Mouse (Mus musculus): Measurements from ENCODE around the gene 1700020D05Rik. TPM values are rescaled to one million over a fixed set of nuclear protein-coding genes. Genes with fewer than 3 reads are reported as not detected.

1700020D05Rik gene
- total RNA-seq (2021), result 1 to 10 TPM; 6.3 to 8.1 TPM
- long read RNA-seq, experiment 1, result 0 reads
- long read RNA-seq, experiment 2, result 0 reads

DNA sequence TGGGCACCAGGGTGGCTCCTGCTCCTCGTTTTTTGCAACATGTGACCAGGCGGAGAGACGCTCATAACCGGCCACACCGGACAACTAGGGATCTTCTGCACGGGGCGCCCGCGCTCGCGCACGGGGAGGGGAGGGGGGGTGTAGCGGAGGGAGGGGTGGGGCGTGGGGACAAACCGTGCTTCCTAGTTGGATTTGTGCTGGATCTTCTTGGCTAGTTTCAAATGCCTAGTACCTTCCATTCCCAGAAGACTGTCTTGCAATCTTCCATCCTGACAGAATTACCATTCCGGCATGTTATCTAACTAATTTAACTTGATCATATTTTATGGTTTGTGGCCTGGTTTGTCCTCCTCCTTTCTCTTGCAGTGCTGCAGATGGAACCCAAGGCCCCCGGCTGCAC, at the start of gene 1700020D05Rik:
Gene 1700020D05Rik (minus strand): TSS at position 101 of the 400 bp plus-strand sequence.
- DNase-seq (ENCODE audit: low spot score in 2 of 2), result no peak

DNA sequence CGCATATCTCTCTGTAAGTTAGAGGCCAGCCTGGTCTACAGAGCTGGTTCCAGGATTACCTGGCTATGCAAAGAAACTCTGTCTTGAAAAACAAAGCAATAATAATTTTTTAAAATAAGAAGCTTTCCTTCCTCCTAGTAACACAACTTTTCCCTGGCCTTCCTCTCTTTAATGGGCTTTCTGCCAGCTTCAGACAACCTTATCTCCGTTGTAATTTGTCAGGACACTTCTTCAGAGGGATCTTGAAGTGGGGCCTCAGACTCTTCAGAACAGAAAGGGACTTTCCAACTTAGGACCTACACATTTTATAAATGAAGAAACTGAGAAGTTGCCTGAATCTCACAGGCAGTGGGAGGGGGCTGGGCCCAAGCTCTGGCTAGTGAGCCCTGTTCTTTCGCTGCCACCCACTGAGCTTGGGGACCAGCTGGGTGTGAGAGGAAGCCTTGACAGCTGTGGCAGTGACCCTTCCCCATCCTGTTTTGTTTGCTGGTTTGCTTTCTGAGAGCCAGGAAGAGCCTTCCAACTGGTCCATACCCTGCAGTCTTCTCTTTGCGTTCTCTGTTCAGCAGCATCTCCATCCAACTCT, 44.0 kb upstream of the 1700020D05Rik start:
- no peak for DNase-seq (ENCODE audit: low spot score in 2 of 2)

DNA sequence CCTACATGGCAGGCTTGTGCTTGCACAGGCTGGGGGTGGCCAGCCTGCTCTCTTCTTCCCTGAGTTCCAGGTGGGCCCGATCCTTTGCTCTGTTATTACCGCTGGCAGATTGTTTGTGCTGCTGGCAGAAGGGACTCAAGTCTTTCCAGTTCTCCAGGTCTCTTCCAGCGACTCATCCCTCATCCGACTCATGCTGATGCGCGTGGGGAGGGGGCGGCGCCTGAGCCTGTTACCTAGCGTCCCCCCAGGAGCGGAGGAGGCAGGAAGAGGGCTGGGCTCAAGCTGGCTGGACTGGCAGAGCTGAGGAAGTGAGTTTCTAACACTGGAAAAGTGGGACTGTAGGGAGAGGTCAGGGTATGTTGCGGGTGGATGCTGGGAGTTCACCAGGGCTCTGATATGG, 40.4 kb upstream of the 1700020D05Rik start:
- no peak for DNase-seq (ENCODE audit: low spot score in 2 of 2)

DNA sequence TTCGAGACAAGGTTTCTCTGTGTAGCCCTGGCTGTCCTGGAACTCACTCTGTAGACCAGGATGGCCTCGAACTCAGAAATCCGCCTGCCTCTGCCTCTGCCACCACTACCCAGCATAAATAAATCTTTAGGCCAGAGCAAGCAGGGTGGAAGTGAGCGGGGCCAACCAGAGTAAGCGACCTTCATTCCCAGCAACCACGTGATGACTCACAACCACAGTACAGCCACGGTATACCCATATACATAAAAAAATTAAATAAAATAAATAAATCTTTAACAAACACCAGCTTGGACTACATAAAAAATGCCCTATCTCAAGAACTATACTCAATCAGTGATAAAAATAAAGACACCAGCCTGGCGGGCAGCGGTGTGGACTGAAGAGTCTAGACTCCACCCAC, 39.8 kb upstream of the 1700020D05Rik start:
- DNase-seq (ENCODE audit: low spot score in 2 of 2), result no peak

DNA sequence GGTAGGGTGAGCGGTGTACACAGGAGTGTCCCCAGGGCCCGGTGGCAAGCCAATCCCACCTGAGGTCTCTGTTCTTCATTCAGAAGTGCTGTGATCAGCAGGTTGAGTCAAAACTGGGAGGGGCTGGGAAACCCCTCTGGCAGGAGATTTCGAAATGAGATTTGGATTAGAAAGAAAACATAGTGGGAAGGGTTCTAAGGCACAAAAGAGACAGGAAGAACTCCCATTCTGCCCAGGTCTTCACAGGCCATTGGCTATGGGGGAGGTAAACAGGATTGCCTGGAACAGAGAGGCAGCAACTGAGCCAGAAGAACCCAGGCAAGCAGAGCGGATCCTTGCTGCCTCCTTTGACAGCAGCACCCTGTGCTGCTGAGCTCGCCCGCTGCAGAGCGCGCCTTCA, 35.2 kb upstream of the 1700020D05Rik start:
- DNase-seq (ENCODE audit: low spot score in 2 of 2), result no peak

DNA sequence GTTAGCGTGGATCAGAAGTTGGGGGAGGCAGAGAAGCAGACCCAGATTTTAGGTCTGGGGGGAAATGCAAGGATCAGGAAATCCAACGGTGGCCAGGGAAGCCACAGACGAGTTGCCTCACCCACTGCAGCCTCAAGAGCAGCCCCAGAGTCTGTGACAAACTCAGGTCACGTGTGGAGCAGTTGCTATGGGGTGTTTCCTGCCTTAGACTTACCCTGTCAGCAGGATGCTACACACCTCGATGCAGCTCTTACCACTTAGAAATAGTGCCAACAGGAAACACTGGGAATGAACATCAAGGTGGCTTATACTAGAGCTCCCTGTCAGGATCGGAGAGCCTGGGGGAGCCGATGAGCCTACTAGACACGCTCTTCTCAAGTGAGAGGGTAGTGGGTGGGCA, 28.9 kb upstream of the 1700020D05Rik start:
- DNase-seq (ENCODE audit: low spot score in 2 of 2), result no peak

DNA sequence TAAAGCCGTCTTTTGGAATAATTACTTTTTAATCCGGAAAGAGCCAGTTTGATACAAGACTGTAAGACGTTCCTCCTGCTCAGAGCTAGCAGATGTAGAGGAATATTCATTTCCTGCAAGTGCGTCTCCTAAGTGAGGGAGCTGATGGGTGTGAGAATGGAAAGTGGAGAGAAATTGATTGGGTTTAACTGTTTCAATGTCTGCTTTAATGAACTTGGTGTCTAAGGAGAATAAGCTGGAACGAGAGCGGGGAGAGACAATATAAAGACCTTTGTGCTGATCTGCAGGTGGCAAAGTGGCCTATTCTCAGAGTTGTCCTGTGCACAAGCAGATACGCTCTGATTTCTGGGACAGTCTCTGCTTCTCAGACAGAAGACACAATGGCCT, 26.5 kb upstream of the 1700020D05Rik start:
- DNase-seq (ENCODE audit: low spot score in 2 of 2), result no peak

DNA sequence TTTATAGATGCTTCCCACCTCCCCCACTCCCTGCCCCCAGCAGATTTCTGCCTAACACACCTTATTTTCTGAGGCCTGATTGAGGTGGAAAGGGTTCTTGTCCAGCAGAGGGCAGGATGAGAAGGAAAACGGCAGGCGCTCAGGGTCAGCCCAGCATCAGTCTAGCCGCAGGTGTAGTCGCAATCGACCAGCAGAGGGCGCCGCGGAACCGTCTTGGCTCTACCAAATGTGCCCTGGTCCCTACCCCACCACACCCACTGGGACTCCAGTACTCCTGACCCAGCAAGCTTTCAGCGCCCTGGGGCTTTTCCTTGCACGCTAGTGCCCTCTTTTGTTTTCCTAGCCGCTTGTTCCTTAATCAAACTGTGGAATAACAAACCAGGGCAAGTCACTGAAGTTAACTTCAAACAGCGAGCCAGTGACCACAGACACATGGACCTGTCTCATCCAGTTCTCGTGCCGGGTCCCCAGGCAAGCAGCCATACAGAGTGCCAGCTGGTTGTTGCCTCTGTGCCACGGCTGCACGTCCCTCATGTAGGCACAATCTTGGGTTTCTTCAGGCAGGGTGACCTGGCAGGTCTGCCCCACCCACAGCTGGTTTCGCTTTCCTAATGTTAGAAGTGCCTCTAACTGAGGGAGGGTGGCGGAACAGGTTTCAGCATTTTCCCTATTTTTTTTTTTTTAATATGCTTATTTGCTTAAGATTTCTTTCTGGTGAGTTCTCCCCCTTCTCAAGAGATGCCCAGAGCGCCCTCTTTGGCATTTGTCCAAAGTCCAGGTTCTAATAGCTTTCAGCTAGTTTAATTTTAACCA, 25.9 kb upstream of the 1700020D05Rik start:
- DNase-seq (ENCODE audit: low spot score in 2 of 2), result peak; percentile 89 to 92

DNA sequence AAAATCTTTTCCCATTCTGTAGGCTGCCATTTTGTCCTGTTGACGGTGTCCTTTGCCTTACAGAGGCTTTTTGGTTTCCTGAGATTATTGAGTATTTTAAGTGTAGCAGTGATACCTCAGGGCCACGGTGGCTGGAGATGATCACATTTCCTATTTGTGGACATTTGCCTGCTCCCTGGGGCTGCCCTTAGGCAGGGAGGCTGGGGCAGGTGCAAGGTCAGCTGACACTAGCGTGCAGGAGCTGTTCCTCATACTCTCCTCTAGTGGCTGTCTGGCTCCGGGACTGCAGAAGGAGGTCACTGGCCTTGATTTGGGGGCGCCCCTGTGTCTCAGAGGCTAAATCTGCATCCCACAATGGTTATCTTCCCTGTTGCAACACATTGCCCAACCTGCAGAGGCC, 21.6 kb upstream of the 1700020D05Rik start:
- no peak for DNase-seq (ENCODE audit: low spot score in 2 of 2)

DNA sequence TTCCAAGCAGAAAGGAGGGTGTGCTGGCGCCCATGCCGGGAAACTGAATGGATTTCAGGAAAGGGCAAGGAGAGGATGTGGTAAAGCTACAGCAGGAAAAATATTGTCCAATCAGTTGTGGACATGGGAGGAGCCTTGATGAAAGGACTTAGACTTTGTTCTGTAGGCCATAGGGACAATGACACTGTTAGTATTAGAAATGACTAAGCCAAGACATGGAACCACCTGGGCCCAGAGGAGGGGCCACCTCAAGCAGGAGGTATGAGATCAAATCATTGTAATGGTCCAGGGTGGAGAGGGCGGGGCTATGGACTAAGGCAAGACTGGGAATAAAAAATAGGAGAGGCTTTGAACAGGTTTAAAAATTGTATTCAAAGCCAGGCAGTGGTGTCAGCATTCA, 15.1 kb upstream of the 1700020D05Rik start:
- no peak for DNase-seq (ENCODE audit: low spot score in 2 of 2)

DNA sequence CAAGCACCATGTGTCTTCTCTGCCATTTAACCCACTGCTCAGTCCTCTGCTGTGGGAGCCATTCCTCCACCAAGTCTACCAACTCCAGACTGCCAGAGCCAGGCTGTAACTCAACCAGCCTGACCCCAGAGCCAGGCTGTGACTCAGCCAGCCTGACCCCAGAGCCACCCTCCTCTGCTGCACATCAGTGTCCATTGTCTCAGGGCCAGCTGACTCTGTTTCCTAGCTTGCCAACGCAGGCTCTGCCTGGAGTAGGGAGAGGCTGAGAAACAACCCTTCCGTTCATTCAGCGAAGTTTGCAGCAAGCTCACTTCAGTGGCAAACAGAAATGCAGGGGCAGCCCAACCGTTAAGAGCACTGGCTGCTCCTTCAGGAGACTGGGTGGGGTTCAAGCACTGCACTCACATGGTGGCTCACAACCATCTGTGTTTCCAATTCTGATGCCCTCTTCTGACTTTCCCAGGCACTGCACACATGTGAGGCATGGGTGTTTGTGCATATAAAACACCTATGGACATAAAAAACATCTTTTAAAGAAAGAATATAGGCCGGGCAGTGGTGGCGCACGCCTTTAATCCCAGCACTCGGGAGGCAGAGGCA, 13.4 kb upstream of the 1700020D05Rik start:
- DNase-seq (ENCODE audit: low spot score in 2 of 2), result no peak

DNA sequence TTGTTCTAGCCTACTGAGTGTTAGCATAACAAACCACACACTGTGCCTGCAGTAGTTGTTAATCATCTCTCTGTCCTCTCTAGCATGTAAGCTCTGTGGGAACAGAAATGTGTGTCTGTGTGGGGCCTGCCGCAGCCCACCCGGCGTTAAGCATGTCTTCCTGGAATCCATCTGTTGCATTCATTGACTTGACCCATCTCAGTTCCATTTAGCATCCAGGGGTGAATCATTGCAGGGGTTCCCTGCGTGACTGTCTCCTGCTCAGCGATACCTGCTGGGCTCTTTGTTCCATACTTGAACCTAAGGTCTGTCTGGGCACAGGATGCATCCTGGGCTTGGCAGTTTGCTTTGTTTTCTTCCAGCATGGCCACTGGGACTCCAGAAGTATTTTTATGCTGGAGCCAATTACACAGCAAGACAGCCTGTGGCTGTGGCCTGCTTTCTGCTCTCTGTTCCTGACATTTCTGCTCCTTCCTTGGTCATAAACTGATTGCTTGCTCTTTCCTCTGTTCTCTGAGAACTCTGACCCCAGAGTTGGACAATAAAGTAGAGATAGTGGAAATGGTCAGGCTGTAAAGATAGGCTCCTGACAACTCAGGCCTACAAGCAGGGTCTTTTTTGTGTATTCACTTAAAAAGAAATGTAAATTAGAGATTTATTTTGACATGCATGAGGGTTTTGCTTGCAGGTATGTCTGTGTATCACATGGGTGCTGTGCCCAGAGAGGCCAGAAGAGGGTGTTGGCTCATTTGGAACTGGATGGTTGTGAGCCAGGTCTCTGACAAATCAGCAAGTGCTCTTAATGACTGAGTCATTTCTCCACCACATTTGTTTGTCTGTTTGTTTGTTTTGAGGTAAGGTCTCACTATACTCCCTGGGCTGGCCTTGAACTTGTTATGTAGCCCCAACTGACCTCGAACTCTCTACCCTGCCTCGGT, 12.5 kb upstream of the 1700020D05Rik start:
- DNase-seq (ENCODE audit: low spot score in 2 of 2), result no peak

DNA sequence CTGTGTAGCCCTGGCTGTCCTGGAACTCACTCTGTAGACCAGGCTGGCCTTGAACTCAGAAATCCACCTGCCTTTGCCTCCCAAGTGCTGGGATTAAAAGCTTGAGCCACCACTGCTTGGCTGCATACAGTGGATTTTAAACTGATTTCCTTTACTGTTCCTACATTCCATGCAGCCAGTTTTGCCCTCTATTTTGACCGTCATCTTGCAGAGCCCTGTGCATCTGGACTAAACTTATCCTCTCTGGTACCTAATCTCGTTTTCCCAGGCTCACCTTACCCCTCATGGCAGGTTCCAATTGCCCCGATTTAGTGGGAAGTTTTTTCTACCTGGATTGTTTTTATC, 9.4 kb upstream of the 1700020D05Rik start:
- no peak for DNase-seq (ENCODE audit: low spot score in 2 of 2)

DNA sequence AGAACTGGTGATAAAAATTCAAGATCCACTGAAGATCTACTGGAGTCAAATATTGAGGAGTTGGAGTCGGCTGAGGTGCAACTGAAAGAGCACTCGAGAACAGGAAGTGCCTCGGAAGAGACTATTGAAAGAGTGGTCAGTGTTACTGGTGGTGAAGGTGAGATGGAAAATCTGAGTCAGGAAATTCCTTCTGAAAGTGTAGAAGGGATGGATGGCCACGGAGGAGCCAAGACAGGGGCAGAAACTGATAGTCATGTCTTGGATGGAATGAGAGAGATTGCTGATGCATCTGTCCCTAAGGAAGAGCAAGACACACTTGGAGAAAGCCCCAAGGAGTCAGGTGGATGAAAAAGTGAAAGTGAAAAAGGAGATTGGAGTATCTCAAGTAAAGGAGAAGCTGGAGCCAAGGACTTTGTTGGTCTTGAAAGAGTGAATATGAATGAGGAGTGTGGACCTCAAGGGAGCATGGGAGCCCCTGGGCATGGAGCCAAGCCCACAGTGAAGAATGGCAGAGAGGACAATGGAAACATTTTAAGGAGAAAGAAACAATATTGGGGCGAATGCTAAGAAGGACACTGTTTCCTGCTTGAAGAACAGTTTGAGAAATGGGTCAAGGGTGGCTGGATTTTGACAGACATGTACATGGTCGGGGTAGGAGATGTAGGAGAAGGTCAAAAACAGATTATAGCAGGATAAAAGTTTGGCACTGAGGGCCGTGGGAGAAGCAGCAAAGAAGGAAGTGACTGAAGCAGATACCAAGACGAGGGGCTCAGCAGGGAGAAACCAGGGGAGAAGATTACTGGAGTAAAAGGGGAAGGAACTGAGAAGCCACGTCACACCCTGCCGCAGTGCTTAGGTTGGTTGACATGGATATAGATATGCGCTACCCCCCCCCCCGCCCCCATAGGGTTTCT, 8.8 kb upstream of the 1700020D05Rik start:
- DNase-seq (ENCODE audit: low spot score in 2 of 2), result no peak

DNA sequence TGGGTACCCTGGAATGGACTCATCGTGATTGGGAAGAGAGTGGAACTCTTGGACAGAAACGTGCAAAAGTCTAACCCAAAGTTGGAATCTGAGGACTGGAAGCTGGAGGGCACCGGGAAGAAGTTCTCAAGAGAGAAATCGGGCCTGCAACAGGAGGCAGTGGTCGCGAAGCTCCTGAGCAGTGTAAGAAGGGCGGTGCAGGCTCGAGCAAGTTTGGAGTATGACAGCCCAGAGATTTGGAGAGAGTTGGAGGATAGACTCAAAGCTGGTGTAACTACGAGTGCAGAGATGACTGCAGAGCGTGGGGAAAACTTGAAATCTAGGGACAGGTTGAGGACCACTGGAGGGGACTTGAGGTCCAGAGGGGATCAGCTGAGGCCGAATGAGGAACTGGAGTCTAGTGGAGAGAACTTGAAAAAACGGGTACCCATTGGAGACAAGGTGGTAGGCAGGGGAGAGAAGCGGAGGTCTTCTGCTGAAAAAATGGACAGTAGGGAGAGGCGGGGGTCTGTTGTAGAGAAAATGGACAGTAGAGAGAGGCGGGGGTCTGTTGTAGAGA, 7.6 kb upstream of the 1700020D05Rik start:
- no peak for DNase-seq (ENCODE audit: low spot score in 2 of 2)

DNA sequence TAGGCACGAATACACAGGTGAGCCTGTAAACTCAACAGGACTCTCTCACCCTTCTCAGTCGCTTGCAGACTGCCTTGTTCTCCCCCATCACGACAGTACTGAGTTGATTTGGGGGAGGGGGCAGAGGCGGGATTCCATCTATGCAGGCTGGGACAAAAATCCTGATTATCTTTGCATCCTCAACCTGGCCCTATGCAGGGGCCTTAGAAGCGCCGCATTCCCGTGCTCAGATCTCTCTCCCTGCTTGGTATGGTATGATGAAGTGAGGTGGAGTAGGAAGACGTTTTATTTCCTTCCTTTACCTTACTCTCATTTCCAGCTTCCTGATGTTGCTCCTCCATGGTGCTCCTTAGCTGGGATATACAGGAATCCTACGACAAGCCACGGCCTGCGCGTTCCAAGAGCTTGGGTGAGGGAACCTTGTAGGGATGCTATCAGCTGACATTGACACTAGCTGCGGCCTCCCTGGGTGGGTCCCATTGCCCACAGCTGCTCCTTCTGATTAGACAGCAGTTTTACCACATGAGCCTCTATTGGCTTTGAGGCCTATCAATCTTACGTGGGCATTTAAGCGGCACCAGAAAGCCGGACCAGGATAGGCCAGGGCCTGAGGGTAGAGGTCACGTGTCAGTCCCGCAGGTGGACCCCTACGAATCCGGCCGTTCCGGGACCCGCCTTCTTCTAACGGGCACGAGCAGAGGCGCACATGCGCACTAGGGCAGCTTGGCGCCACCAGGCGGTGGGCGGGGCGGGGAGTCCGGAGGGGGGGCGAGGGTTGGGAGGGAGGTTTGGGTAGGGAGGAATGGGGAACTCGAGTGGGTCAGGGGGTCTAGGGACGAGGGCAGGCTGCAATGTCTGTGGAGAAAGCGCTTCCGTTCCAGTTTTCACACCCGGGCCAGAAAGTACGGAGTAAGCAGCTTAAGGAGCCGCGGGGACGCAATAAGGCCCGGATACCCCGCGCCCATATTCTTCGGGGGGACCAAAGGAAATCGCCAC, 6.7 kb upstream of the 1700020D05Rik start, which contains the start of gene Snx32:
Gene Snx32 (minus strand): TSS at position 508 of the 996 bp plus-strand sequence.
- DNase-seq (ENCODE audit: low spot score in 2 of 2), result peak; percentile 95 to 99

DNA sequence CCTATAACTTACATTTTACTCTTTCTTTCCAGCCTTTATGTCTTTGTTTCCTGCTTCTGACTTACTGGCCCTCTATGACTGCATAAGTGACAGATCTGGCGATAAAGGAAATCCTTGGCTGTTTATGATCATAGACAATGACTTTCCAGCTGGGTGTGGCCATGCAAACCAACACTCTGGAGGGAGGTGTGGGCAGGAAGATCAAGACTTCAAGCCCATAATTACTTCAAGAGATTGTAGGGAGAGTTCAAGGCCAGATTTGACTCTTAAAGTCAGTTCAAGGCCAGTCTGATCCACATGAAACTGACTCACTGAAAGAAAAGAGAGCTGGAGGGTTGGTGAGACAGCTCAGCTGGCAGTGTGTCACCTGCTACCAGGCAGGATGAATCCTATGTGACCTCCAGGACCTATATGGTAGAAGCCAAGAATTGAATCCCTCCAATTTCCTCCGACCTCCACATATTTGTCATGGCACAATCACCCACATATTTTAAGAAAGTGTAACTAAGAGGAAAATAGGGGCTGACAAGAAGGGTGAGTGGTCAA, 3.2 kb downstream of the 1700020D05Rik start:
- no peak for DNase-seq (ENCODE audit: low spot score in 2 of 2)

DNA sequence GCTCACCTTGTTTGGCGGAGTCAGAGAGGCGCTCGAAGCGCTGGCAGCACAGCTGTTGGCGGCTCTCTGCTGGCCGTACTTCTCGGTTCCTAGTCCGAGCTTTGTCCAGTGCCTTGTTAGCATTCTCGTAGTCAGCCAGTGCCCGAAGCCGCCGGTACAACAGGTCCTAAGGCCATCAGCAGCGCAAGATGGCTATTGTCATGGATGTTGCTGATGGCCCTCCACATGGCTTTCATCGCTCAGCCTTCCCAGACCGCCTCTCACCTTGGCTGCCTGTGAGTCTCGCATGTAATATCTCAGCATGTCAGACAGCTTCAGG, 7.6 kb downstream of the 1700020D05Rik start:
- DNase-seq (ENCODE audit: low spot score in 2 of 2), result no peak
